In the genomic region with DNA sequence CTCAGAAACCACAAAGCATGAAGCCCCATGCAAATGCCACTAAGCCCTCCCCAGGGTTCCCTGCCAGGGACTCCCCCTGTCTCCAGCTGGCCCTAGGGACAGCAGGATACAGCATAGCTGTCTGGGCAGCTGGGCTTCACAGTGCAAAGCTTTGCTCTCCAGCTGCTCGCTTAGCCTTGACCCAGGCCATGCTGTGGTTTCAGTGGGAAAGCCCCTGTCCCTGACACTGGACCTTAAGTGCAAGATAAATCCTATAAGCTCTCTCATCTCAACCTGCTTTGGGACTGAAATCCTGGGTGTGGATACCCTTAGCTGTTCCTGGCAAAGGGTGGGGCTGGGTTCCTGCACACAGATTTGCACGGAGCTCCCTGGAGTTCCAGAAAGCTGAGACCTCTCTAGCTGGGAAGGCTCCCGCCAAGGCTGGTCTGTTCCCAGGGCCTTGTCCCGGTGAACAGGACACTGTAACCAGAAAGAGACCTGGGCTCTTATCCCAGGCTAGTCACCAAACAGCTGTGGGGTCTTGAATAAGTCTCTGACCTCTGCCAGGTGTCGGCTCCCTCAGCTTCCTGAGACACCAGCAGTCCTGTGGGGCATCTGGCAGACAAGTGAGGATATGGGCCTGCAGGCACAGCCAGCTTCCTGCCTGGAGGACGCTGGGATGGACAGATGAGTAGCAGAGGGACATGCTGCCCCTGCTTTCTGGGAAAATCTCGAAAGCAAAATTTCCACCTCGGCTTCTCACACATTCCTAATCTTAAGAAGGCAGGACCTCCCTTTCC, we compare ENCODE assay signal across 9 mouse cellular contexts.
DNase-seq lines count a peak whose midpoint lies in the region; ATAC-seq lines count a peak whose summit lies in the region.
"Had no signal": no experiment of that assay in that cellular context is flagged by ENCODE, and none has a peak within 500 bp of the region (broad histone marks: within the 10 kb centered on the region; RNA-seq: fewer than 3 reads in every experiment).

No protein-coding gene starts in this region.

- no peaks in the 10 kb centered on the region for H3K9me3 ChIP-seq in kidney, embryonic 15.5 days (replicated peaks)

- no peaks in the 10 kb centered on the region for H3K27me3 ChIP-seq in kidney, embryonic 15.5 days

- peak; percentile 70 to 71 for DNase-seq in adrenal gland, adult (ENCODE audit: inconsistent age in 2 of 2, low spot score in 1 of 2)
- DNase-seq in adrenal gland, postnatal 4 days (ENCODE audit: low spot score in 2 of 2), result no peak
- no peak for DNase-seq in kidney, adult 8-10 months
- peak; percentile 36 for DNase-seq in adrenal gland, postnatal 10 days
- DNase-seq in lung, postnatal 4 days, result peak; percentile 49 to 84
- DNase-seq in layer of hippocampus, postnatal 14 days (ENCODE audit: low spot score in 2 of 2), result no peak

- 62% methylated on average over 8 of the region's 8 CpGs for WGBS in kidney, embryonic 15.5 days

- peaks cover 44% of the 10 kb centered on the region for H3K4me1 ChIP-seq in kidney, embryonic 15.5 days

- no peak overlapping the region for H3K9ac ChIP-seq in kidney, embryonic 15.5 days

- 0 out of 2 replicates have a peak overlapping the region, but pooled peaks have one; percentile 41 for H3K27ac ChIP-seq in kidney, embryonic 15.5 days
- H3K27ac ChIP-seq: layer of hippocampus, adult 2 months had no signal

- H3K4me2 ChIP-seq in kidney, embryonic 15.5 days, result no peak overlapping the region

- no peak for ATAC-seq in kidney, embryonic 15.5 days (replicated peaks; ENCODE audit: low FRiP score)
- no peak for ATAC-seq in erythroblast, adult 5-6 weeks (replicated peaks; ENCODE audit: low FRiP score, poor library complexity, severe bottlenecking)

- H3K36me3 ChIP-seq in kidney, embryonic 15.5 days, result no peaks in the 10 kb centered on the region

- H3K4me3 ChIP-seq in kidney, embryonic 15.5 days (replicated peaks), result no peak overlapping the region
- H3K4me3 ChIP-seq: layer of hippocampus, adult 2 months had no signal

Comparison
In these comparisons a context has a peak if more than half of its experiments do, and no peak if none do; other contexts are left out.
1. DNase-seq: peak in adrenal gland, adult (2 of 2), adrenal gland, postnatal 10 days (single experiment) and lung, postnatal 4 days (2 of 2); none in adrenal gland, postnatal 4 days (0 of 2), kidney, adult 8-10 months (0 of 2) and layer of hippocampus, postnatal 14 days (0 of 2).